Comparison of ENCODE assay signal across 15 mouse cellular contexts in the genomic region with DNA sequence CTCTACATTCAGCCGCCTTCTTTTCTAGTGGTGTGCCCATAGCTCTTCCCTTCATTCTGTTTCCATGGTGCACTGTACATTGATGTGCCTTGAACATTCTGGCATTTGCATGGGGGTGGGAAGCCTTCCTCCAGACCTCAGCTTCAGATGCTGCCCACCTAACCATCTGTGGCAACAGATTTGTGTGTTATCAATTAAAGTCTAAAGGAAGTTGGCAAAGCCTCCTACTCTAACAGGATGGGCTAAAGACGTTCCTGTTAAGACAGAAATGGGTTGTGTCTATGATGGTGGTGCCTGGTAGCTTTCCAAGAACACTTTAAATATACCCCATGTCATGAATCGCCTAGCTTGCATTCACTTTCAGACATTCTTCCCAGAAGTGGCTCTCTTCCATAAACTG.
DNase-seq lines count a peak whose midpoint lies in the region; ATAC-seq and TF ChIP-seq lines count a peak whose summit lies in the region.
"Had no signal": no experiment of that assay in that cellular context is flagged by ENCODE, and none has a peak within 500 bp of the region (broad histone marks: within the 10 kb centered on the region; RNA-seq: fewer than 3 reads in every experiment).

No protein-coding gene starts in this region.

- ATAC-seq in forebrain, embryonic 16.5 days = peak; percentile 52; the same call in 1 of the 2 replicates
- ATAC-seq in forebrain, embryonic 15.5 days (replicated peaks) = no peak
- ATAC-seq in granulocyte monocyte progenitor cell, adult 5-6 weeks (replicated peaks; ENCODE audit: poor library complexity, severe bottlenecking) = no peak
- ATAC-seq: liver, embryonic 12.5 days; midbrain, embryonic 13.5 days had no signal

- H3K4me1 ChIP-seq in forebrain, embryonic 16.5 days (replicated peaks; ENCODE audit: control insufficient read depth, insufficient read depth, low read length) = no peaks in the 10 kb centered on the region; the same call in 1 of the 2 replicates
- no peaks in the 10 kb centered on the region for H3K4me1 ChIP-seq in forebrain, embryonic 15.5 days
- no peaks in the 10 kb centered on the region for H3K4me1 ChIP-seq in cerebellum, adult 2 months (ENCODE audit: control insufficient read depth, insufficient read depth, low read length)
- H3K4me1 ChIP-seq: embryonic facial prominence, embryonic 10.5 days; heart, embryonic 13.5 days; liver, embryonic 12.5 days; midbrain, embryonic 13.5 days had no signal

- 65% methylated on average over 3 of the region's 3 CpGs for WGBS in forebrain, embryonic 16.5 days
- WGBS in forebrain, embryonic 15.5 days = 81% methylated on average over 3 of the region's 3 CpGs
- 51% methylated on average over 3 of the region's 3 CpGs for WGBS in cerebellum, adult 2 months

- no peak overlapping the region for H3K9ac ChIP-seq in forebrain, embryonic 16.5 days (replicated peaks; ENCODE audit: low read depth, low read length)
- H3K9ac ChIP-seq in forebrain, embryonic 15.5 days (replicated peaks) = no peak overlapping the region
- H3K9ac ChIP-seq: heart, embryonic 13.5 days; liver, embryonic 12.5 days; midbrain, embryonic 13.5 days had no signal

- no peak for TF ChIP-seq POLR2A in cerebellum, adult 2 months (IDR thresholded peaks at IDR 0.05; ENCODE audit: borderline replicate concordance, insufficient read depth, low read length)

- intact Hi-C loops in left cerebral cortex, postnatal 10 days (cut with DNase I) = no loop called here

- no peaks in the 10 kb centered on the region for H3K36me3 ChIP-seq in forebrain, embryonic 16.5 days (ENCODE audit: control insufficient read depth, insufficient read depth)
- H3K36me3 ChIP-seq in forebrain, embryonic 15.5 days = no peaks in the 10 kb centered on the region
- H3K36me3 ChIP-seq: embryonic facial prominence, embryonic 10.5 days; heart, embryonic 13.5 days; liver, embryonic 12.5 days; midbrain, embryonic 13.5 days had no signal

- H3K4me3 ChIP-seq in forebrain, embryonic 16.5 days (replicated peaks; ENCODE audit: low read length) = no peak overlapping the region
- no peak overlapping the region for H3K4me3 ChIP-seq in forebrain, embryonic 15.5 days
- H3K4me3 ChIP-seq in cerebellum, adult 2 months (replicated peaks; ENCODE audit: insufficient read depth, low read depth, low read length) = no peak overlapping the region
- H3K4me3 ChIP-seq: embryonic facial prominence, embryonic 10.5 days; heart, embryonic 13.5 days; liver, embryonic 12.5 days; midbrain, embryonic 13.5 days had no signal

- no peaks in the 10 kb centered on the region for H3K27me3 ChIP-seq in forebrain, embryonic 16.5 days (replicated peaks; ENCODE audit: control insufficient read depth, insufficient read depth, low read length)
- no peaks in the 10 kb centered on the region for H3K27me3 ChIP-seq in forebrain, embryonic 15.5 days
- H3K27me3 ChIP-seq in cerebellum, adult 2 months (ENCODE audit: control insufficient read depth, insufficient read depth, low read length) = no peaks in the 10 kb centered on the region
- H3K27me3 ChIP-seq: heart, embryonic 13.5 days; liver, embryonic 12.5 days; midbrain, embryonic 13.5 days had no signal

- H3K4me2 ChIP-seq in forebrain, embryonic 16.5 days (ENCODE audit: low read length) = no peak overlapping the region
- H3K4me2 ChIP-seq in forebrain, embryonic 15.5 days (replicated peaks) = no peak overlapping the region
- H3K4me2 ChIP-seq: heart, embryonic 13.5 days; liver, embryonic 12.5 days; midbrain, embryonic 13.5 days had no signal

- TF ChIP-seq CTCF in cerebellum, adult 2 months (IDR thresholded peaks at IDR 0.05; ENCODE audit: borderline replicate concordance, insufficient read depth, low read depth, low read length) = no peak

- peak; percentile 80 to 83 for DNase-seq in layer of hippocampus, adult 8-10 months (ENCODE audit: low spot score in 2 of 2)
- peak; percentile 26 to 67 for DNase-seq in left cerebral cortex, postnatal 10 days (ENCODE audit: extremely low spot score in 1 of 2, low spot score in 2 of 2)
- DNase-seq in right cerebral cortex, postnatal 4 days = peak; percentile 11
- DNase-seq in cerebellum, adult 2 months = no peak
- no peak for DNase-seq in thymus, adult 18-20 months
- DNase-seq: cerebellum, postnatal 25 days; gastrocnemius, postnatal 36 days; thymus, postnatal 4 days had no signal

- no peak overlapping the region for H3K27ac ChIP-seq in forebrain, embryonic 16.5 days (ENCODE audit: low read length)
- no peak overlapping the region for H3K27ac ChIP-seq in forebrain, embryonic 15.5 days (replicated peaks)
- H3K27ac ChIP-seq in cerebellum, adult 2 months (ENCODE audit: insufficient read depth, low read length) = no peak overlapping the region
- H3K27ac ChIP-seq: embryonic facial prominence, embryonic 10.5 days; heart, embryonic 13.5 days; liver, embryonic 12.5 days; midbrain, embryonic 13.5 days had no signal

- no peaks in the 10 kb centered on the region for H3K9me3 ChIP-seq in forebrain, embryonic 16.5 days (ENCODE audit: control insufficient read depth, low read length)
- no peaks in the 10 kb centered on the region for H3K9me3 ChIP-seq in forebrain, embryonic 15.5 days
- H3K9me3 ChIP-seq: embryonic facial prominence, embryonic 10.5 days; liver, embryonic 12.5 days; midbrain, embryonic 13.5 days had no signal

Comparison
In these comparisons a context has a peak if more than half of its experiments do, and no peak if none do; other contexts are left out.
1. DNase-seq: peak in layer of hippocampus, adult 8-10 months (2 of 2), left cerebral cortex, postnatal 10 days (2 of 2) and right cerebral cortex, postnatal 4 days (single experiment); none in cerebellum, adult 2 months (0 of 2) and thymus, adult 18-20 months (0 of 2).